Mouse (Mus musculus): ENCODE results near the gene Glul.

GRCm38 (mm10) chr1:153953232-153953631, 53.5 kb downstream of the Glul start:
- TF ChIP-seq POLR2A (IDR thresholded peaks at IDR 0.05; ENCODE audit: low read depth, low read length) = no peak
- no peak for TF ChIP-seq CTCF (IDR thresholded peaks at IDR 0.05; ENCODE audit: extremely low read depth, insufficient read length, insufficient replicate concordance, low read depth, low read length)

All from small intestine, adult 2 months (tissue).